Mouse (Mus musculus) lung, postnatal 0 days (tissue): ENCODE measurements around the gene Dazap2.

ENCODE experiments used
- CTCF ChIP-seq: IDR thresholded peaks from 2 replicates; pipeline ENCODE4 v1.5.1; 2016; ENCODE audit warnings: antibody characterized with exemption, mild to moderate bottlenecking
- EP300 ChIP-seq: IDR thresholded peaks from 2 replicates; pipeline ENCODE4 v1.6.1; 2016; ENCODE audit warnings: antibody characterized with exemption, mild to moderate bottlenecking, control low read depth

DNA sequence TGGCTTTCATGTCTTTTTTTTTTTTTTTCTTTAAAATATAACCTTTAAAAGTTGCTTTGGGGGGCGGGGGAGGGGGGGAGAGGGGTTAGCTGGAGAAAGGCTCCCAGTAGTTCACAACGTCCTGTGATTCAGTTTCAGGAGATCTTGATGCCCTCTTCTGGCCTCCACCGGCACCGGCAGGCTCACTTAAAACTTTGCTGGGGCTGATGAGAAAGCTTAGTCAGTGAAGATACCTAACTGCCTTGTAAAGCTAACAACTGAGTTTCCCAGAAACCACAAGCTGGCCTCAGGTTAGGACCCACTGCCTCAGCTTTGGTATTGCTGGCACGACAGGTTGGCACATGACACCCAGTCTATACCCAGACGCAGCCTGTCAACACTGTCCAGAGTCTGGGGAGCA is 22.5 kb downstream of the Dazap2 start:
- TF ChIP-seq CTCF (peak; percentile 63), EP300 (no peak)
